Mouse (Mus musculus) testis, adult 2 months (tissue): ENCODE measurements around the gene Dhdds. TPM values are rescaled to one million over a fixed set of nuclear protein-coding genes. Genes with fewer than 3 reads are reported as not detected.
A peak's percentile ranks its signal among the peaks of the same experiment; 100 is the strongest.

Experiments used
- H3K27ac ChIP-seq: fragments of 200-500 bp; 2 replicates; pipeline ENCODE4 v1.5.1; 2012; ENCODE audit warnings: low read depth, low read length; ENCODE audit not compliant: control insufficient read depth, insufficient read depth
- H3K27me3 ChIP-seq: fragments of 200-500 bp; 2 replicates; pipeline ENCODE4 v1.6.1; 2012; ENCODE audit warnings: mild to moderate bottlenecking, low read length, moderate library complexity; ENCODE audit not compliant: control insufficient read depth, insufficient read depth
- H3K36me3 ChIP-seq: fragments of 200-500 bp; 2 replicates; pipeline ENCODE4 v1.6.1; 2012; ENCODE audit warnings: mild to moderate bottlenecking, low read length; ENCODE audit not compliant: control insufficient read depth, insufficient read depth
- H3K4me1 ChIP-seq: fragments of 200-500 bp; 2 replicates; pipeline ENCODE4 v1.6.1; 2012; ENCODE audit warnings: low read length; ENCODE audit not compliant: control insufficient read depth, insufficient read depth
- H3K4me3 ChIP-seq: fragments of 200-500 bp; 2 replicates; pipeline ENCODE4 v1.5.1; 2012; ENCODE audit warnings: low read depth, mild to moderate bottlenecking, low read length, moderate library complexity, mixed read lengths; ENCODE audit not compliant: control insufficient read depth
- CTCF ChIP-seq: fragments of 200-500 bp; IDR thresholded peaks from 2 replicates; pipeline ENCODE4 v1.5.1; 2012; ENCODE audit warnings: low read depth, mild to moderate bottlenecking, inconsistent platforms, low read length, moderate library complexity; ENCODE audit not compliant: control insufficient read depth, insufficient read depth, insufficient replicate concordance
- POLR2A ChIP-seq: fragments of 200-500 bp; IDR thresholded peaks from 2 replicates; pipeline ENCODE4 v1.6.1; 2012; ENCODE audit warnings: low read depth, mild to moderate bottlenecking, inconsistent platforms, low read length, moderate library complexity; ENCODE audit not compliant: control insufficient read depth
- polyA plus RNA-seq: library from polyadenylated mRNA; depleted of rRNA; stranded (reverse); fragments of >200 nt; gene quantifications from 2 replicates; pipeline ENCODE4 v1.2.3, GENCODE M21; 2012

Gene Dhdds
- polyA plus RNA-seq, 1 experiment = 17.3 TPM

GRCm38 (mm10) chr4:134019641-134020351 lies 19.1 kb upstream of the Dhdds start:
- no peaks in the 10 kb centered on the region for H3K36me3 ChIP-seq
- peak overlapping the region; percentile 32 for H3K4me3 ChIP-seq
- H3K27me3 ChIP-seq = peaks cover 4% of the 10 kb centered on the region; the same call in 1 of the 2 replicates
- H3K27ac ChIP-seq = no peak overlapping the region
- H3K4me1 ChIP-seq = peaks cover 37% of the 10 kb centered on the region
- TF ChIP-seq POLR2A (no peak), CTCF (no peak)

- Histone ChIP-seq H3K27ac (no peak overlapping the region), H3K36me3 (no peaks in the 10 kb centered on the region), H3K4me1 (peaks cover 37% of the 10 kb centered on the region), H3K27me3 (peaks cover 4% of the 10 kb centered on the region; the same call in 1 of the 2 replicates), H3K4me3 (peak overlapping the region; percentile 32; the same call in 1 of the 2 replicates)
- TF ChIP-seq POLR2A (no peak), CTCF (no peak)
Observed at GRCm38 (mm10) chr4:134019210-134019609, 18.5 kb upstream of the Dhdds start.

GRCm38 (mm10) chr4:134018779-134019145 lies 18.0 kb upstream of the Dhdds start, which contains the start of gene Lin28a:
TSS of gene Lin28a (minus strand) at chr4:134018841.
- H3K36me3 ChIP-seq = no peaks in the 10 kb centered on the region
- peaks cover 37% of the 10 kb centered on the region for H3K4me1 ChIP-seq
- peaks cover 4% of the 10 kb centered on the region; the same call in 1 of the 2 replicates for H3K27me3 ChIP-seq
- no peak for TF ChIP-seq POLR2A
- no peak for TF ChIP-seq CTCF
- H3K4me3 ChIP-seq = peak within 1 kb of the TSS; percentile 32
- no peak within 1 kb of the TSS for H3K27ac ChIP-seq

- Histone ChIP-seq H3K4me3 (peak overlapping the region; percentile 21), H3K4me1 (peaks cover 37% of the 10 kb centered on the region), H3K27me3 (peaks cover 4% of the 10 kb centered on the region; the same call in 1 of the 2 replicates), H3K27ac (no peak overlapping the region), H3K36me3 (no peaks in the 10 kb centered on the region)
- no peak for TF ChIP-seq POLR2A
- TF ChIP-seq CTCF = no peak
Observed at GRCm38 (mm10) chr4:134018038-134018778, 17.5 kb upstream of the Dhdds start.

- Histone ChIP-seq H3K36me3 (no peaks in the 10 kb centered on the region), H3K27me3 (peaks cover 4% of the 10 kb centered on the region; the same call in 1 of the 2 replicates), H3K4me1 (peaks cover 37% of the 10 kb centered on the region), H3K27ac (no peak overlapping the region), H3K4me3 (peak overlapping the region; percentile 12)
- TF ChIP-seq POLR2A (no peak), CTCF (no peak)
Observed at GRCm38 (mm10) chr4:134017201-134017865, 16.6 kb upstream of the Dhdds start.

- Histone ChIP-seq H3K36me3 (no peaks in the 10 kb centered on the region), H3K4me1 (peaks cover 41% of the 10 kb centered on the region), H3K27me3 (peaks cover 4% of the 10 kb centered on the region; the same call in 1 of the 2 replicates), H3K27ac (no peak overlapping the region), H3K4me3 (peak overlapping the region; percentile 12; the same call in 1 of the 2 replicates)
- TF ChIP-seq POLR2A (no peak), CTCF (no peak)
Observed at GRCm38 (mm10) chr4:134016767-134017166, 16.0 kb upstream of the Dhdds start.

GRCm38 (mm10) chr4:134016208-134016607 lies 15.5 kb upstream of the Dhdds start:
- TF ChIP-seq POLR2A (no peak), CTCF (no peak)

More at GRCm38 (mm10) chr4:134016208-134016607, 15.5 kb upstream of the Dhdds start:
- H3K27ac ChIP-seq = no peak overlapping the region
- peaks cover 46% of the 10 kb centered on the region for H3K4me1 ChIP-seq
- peaks cover 4% of the 10 kb centered on the region; the same call in 1 of the 2 replicates for H3K27me3 ChIP-seq
- no peaks in the 10 kb centered on the region for H3K36me3 ChIP-seq
- H3K4me3 ChIP-seq = no peak overlapping the region
